Mouse (Mus musculus) layer of hippocampus, postnatal 36 days (tissue): Measurements from ENCODE around the gene Gm44511. TPM values are rescaled to one million over a fixed set of nuclear protein-coding genes. Genes with fewer than 3 reads are reported as not detected.
A peak's percentile ranks its signal among the peaks of the same experiment; 100 is the strongest.
"Not testable (repeated sequence)": the region's sequence is repeated elsewhere in the genome, so short reads cannot be mapped to it uniquely, and the experiment has no call there.

Experiments
- DNase-seq, 2 experiments: peaks; one replicate each; pipeline ENCODE4 v3.0.0; 2022
- total RNA-seq, 2 experiments: library from RNA; stranded (reverse); gene quantifications; 2 replicates each; pipeline ENCODE4 v1.2.3; 2021

Gene Gm44511
- total RNA-seq, 2 experiments from 2014 or later: not detected

- peak; percentile 86 to 87 for DNase-seq
These were observed 26.8 kb downstream of the Gm44511 start for GRCm38 (mm10) chr6:128799144-128799895.

- DNase-seq: peak; percentile 84
These were observed 27.4 kb downstream of the Gm44511 start for GRCm38 (mm10) chr6:128798772-128799143.

GRCm38 (mm10) chr6:128797936-128798771 lies 28.0 kb downstream of the Gm44511 start:
- DNase-seq: peak in 1 of 2 experiments; percentile 5

GRCm38 (mm10) chr6:128797185-128797905 lies 28.8 kb downstream of the Gm44511 start:
- no peak for DNase-seq

GRCm38 (mm10) chr6:128796321-128796955 lies 29.7 kb downstream of the Gm44511 start:
- no peak for DNase-seq

- no peak for DNase-seq
These were observed 32.4 kb downstream of the Gm44511 start for GRCm38 (mm10) chr6:128793734-128794133.

- DNase-seq: not testable (repeated sequence)
These were observed 35.6 kb downstream of the Gm44511 start for GRCm38 (mm10) chr6:128790491-128790994.

- no peak for DNase-seq
These were observed 37.0 kb downstream of the Gm44511 start, which contains the start of gene Klrb1c for GRCm38 (mm10) chr6:128789115-128789514. Gene Klrb1c, minus strand, starts transcription at chr6:128789215.

- no peak for DNase-seq
These were observed 37.6 kb downstream of the Gm44511 start for GRCm38 (mm10) chr6:128788517-128788916.

- not testable (repeated sequence) for DNase-seq
These were observed 39.7 kb downstream of the Gm44511 start for GRCm38 (mm10) chr6:128786396-128786795.

- DNase-seq: no peak
These were observed 56.4 kb downstream of the Gm44511 start for GRCm38 (mm10) chr6:128769481-128770253.

GRCm38 (mm10) chr6:128768047-128768446 lies 58.1 kb downstream of the Gm44511 start:
- no peak for DNase-seq

- DNase-seq: not testable (repeated sequence)
These were observed 59.4 kb downstream of the Gm44511 start for GRCm38 (mm10) chr6:128766486-128767254.

GRCm38 (mm10) chr6:128765211-128765610 lies 60.9 kb downstream of the Gm44511 start:
- no peak for DNase-seq

GRCm38 (mm10) chr6:128764598-128764997 lies 61.5 kb downstream of the Gm44511 start:
- DNase-seq: no peak

GRCm38 (mm10) chr6:128763736-128764523 lies 62.2 kb downstream of the Gm44511 start:
- peak; percentile 96 for DNase-seq

- DNase-seq: not testable (repeated sequence)
These were observed 63.0 kb downstream of the Gm44511 start for GRCm38 (mm10) chr6:128762892-128763670.

GRCm38 (mm10) chr6:128761144-128761540 lies 65.0 kb downstream of the Gm44511 start:
- DNase-seq: no peak
